Mouse (Mus musculus): ENCODE data around the gene Tnfsf13b. TPM values are rescaled to one million over a fixed set of nuclear protein-coding genes. Genes with fewer than 3 reads are reported as not detected.

Tnfsf13b gene
- polyA plus RNA-seq, 1 experiment from 2014 or later, result 0.53 TPM

GRCm38 (mm10) chr8:10049162-10049561, 42.9 kb downstream of the Tnfsf13b start:
- no peak overlapping the region for H3K4me3 ChIP-seq (replicated peaks)
- H3K27ac ChIP-seq, result no peak overlapping the region
- H3K9me3 ChIP-seq, result no peaks in the 10 kb centered on the region
- 0 out of 2 replicates have a peak, but pooled peaks cover 11% of the 10 kb centered on the region for H3K27me3 ChIP-seq
- no peaks in the 10 kb centered on the region for H3K36me3 ChIP-seq
- no peak for ATAC-seq (ENCODE audit: insufficient number of reproducible peaks, insufficient read depth, low FRiP score, low TSS enrichment, low read depth)
- no peaks in the 10 kb centered on the region for H3K4me1 ChIP-seq (replicated peaks)
- H3K9ac ChIP-seq (replicated peaks), result no peak overlapping the region
- 83% methylated on average over 8 of the region's 8 CpGs for WGBS
- no peak overlapping the region for H3K4me2 ChIP-seq

DNA sequence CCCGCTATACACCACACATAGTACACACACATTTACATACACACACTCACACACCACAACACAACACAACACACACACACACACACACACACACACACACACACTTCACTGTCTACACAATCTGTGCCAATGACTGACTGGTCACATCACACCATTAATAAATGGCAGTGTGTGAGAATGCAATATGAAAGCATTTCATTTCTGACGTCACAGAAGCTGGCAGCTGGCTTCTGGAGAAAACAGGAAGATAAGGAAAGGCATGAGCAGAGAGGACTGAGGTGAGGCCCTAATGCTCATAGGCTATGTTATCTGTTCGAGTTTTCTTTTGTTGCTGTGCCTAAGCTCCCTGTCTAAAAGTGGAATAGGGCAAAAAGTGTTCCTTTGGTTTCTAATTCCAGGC, 45.3 kb downstream of the Tnfsf13b start:
- Histone ChIP-seq H3K27me3 (0 out of 2 replicates have a peak, but pooled peaks cover 11% of the 10 kb centered on the region), H3K9me3 (no peaks in the 10 kb centered on the region), H3K27ac (no peak overlapping the region), H3K4me1 (replicated peaks) (no peaks in the 10 kb centered on the region), H3K4me2 (no peak overlapping the region), H3K36me3 (no peaks in the 10 kb centered on the region), H3K9ac (replicated peaks) (no peak overlapping the region), H3K4me3 (replicated peaks) (no peak overlapping the region)
- 79% methylated on average over 3 of the region's 3 CpGs for WGBS
- ATAC-seq (ENCODE audit: insufficient number of reproducible peaks, insufficient read depth, low FRiP score, low TSS enrichment, low read depth), result no peak

DNA sequence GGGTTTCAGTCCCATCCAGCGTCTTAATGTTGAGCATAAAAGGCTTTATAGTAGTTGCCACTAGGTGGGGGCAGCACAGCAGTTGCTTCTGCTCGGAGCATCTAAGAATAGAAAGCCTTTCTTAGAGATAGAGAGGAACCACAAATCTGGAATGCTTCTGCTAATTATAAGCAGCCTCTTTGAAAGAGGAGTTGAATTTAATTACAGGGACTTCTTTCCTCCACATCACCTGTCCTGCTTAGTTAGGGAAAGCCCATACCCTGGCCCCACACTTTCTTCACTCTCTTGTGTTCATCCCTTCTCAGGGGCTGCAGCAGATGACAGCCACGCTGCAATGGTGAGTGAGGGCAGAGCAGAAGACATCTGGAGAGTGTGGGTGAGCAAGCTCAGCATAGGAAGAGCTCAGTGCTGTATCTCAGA, 47.3 kb downstream of the Tnfsf13b start:
- Histone ChIP-seq H3K4me1 (replicated peaks) (no peaks in the 10 kb centered on the region), H3K36me3 (no peaks in the 10 kb centered on the region), H3K9me3 (no peaks in the 10 kb centered on the region), H3K27ac (no peak overlapping the region), H3K4me3 (replicated peaks) (no peak overlapping the region), H3K9ac (replicated peaks) (no peak overlapping the region), H3K4me2 (no peak overlapping the region), H3K27me3 (peaks cover 4% of the 10 kb centered on the region; the same call in 1 of the 2 replicates)
- 13% methylated on average over 3 of the region's 3 CpGs for whole genome bisulfite sequencing
- no peak for ATAC-seq (ENCODE audit: insufficient number of reproducible peaks, insufficient read depth, low FRiP score, low TSS enrichment, low read depth)

- Histone ChIP-seq H3K9ac (replicated peaks) (no peak overlapping the region), H3K4me2 (no peak overlapping the region), H3K9me3 (no peaks in the 10 kb centered on the region), H3K36me3 (no peaks in the 10 kb centered on the region), H3K27ac (no peak overlapping the region), H3K27me3 (no peaks in the 10 kb centered on the region; the same call in 1 of the 2 replicates), H3K4me3 (replicated peaks) (no peak overlapping the region), H3K4me1 (replicated peaks) (no peaks in the 10 kb centered on the region)
- no peak for ATAC-seq (ENCODE audit: insufficient number of reproducible peaks, insufficient read depth, low FRiP score, low TSS enrichment, low read depth)
- 35% methylated on average over 1 of the region's 1 CpGs for WGBS
Measured at GRCm38 (mm10) chr8:10061001-10061400, 54.7 kb downstream of the Tnfsf13b start.

GRCm38 (mm10) chr8:10066906-10067305, 60.6 kb downstream of the Tnfsf13b start:
- H3K4me1 ChIP-seq (replicated peaks), result no peaks in the 10 kb centered on the region
- no peaks in the 10 kb centered on the region for H3K9me3 ChIP-seq
- no peaks in the 10 kb centered on the region for H3K27me3 ChIP-seq
- no peak overlapping the region for H3K4me2 ChIP-seq
- H3K9ac ChIP-seq (replicated peaks), result no peak overlapping the region
- H3K36me3 ChIP-seq, result no peaks in the 10 kb centered on the region
- H3K27ac ChIP-seq, result no peak overlapping the region
- WGBS, result 85% methylated on average over 11 of the region's 11 CpGs
- no peak for ATAC-seq (ENCODE audit: insufficient number of reproducible peaks, insufficient read depth, low FRiP score, low TSS enrichment, low read depth)
- H3K4me3 ChIP-seq (replicated peaks), result no peak overlapping the region

- no peak overlapping the region for H3K4me3 ChIP-seq (replicated peaks)
- no peak overlapping the region for H3K4me2 ChIP-seq
- no peaks in the 10 kb centered on the region for H3K4me1 ChIP-seq (replicated peaks)
- no peak overlapping the region for H3K27ac ChIP-seq
- no peaks in the 10 kb centered on the region for H3K9me3 ChIP-seq
- H3K27me3 ChIP-seq, result no peaks in the 10 kb centered on the region
- no peaks in the 10 kb centered on the region for H3K36me3 ChIP-seq
- ATAC-seq (ENCODE audit: insufficient number of reproducible peaks, insufficient read depth, low FRiP score, low TSS enrichment, low read depth), result no peak
- 89% methylated on average over 7 of the region's 7 CpGs for WGBS
- no peak overlapping the region for H3K9ac ChIP-seq (replicated peaks)
Measured at GRCm38 (mm10) chr8:10067775-10068174, 61.5 kb downstream of the Tnfsf13b start.

DNA sequence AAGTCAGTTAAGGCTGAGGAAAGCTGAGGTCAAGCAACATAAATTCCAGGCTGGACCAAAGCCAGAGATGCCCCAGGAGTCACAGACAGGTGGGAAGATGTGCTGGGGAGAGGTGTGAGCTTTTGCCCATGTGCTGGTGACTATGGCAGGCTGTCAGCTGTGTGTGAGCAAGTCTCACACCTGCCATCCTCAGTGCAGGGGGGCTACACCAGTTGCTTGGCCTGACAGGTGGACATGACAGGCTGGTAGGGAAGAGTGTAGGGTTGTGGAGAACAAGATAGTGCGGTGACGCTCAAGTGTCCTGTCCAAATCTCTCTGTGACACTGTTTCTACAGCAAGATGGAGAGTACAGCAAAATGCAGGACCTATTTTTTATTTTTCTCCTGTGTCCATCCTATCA, 66.1 kb downstream of the Tnfsf13b start:
- Histone ChIP-seq H3K9ac (replicated peaks) (no peak overlapping the region), H3K4me1 (replicated peaks) (no peaks in the 10 kb centered on the region), H3K4me3 (replicated peaks) (no peak overlapping the region), H3K4me2 (no peak overlapping the region), H3K27me3 (no peaks in the 10 kb centered on the region), H3K36me3 (no peaks in the 10 kb centered on the region), H3K27ac (no peak overlapping the region), H3K9me3 (no peaks in the 10 kb centered on the region)
- no peak for ATAC-seq (ENCODE audit: insufficient number of reproducible peaks, insufficient read depth, low FRiP score, low TSS enrichment, low read depth)
- WGBS, result 84% methylated on average over 2 of the region's 2 CpGs

Other genes with a start within 250 kb of the Tnfsf13b start
- gene Fam155a, start 235.3 kb upstream of the Tnfsf13b start, polyA plus RNA-seq (2016; fragmentation: Nextera tagmentation; extraction: Ambion mirVana), result 0.99 and 1.2 TPM in 2 replicates
- gene Gm10217, start 142.2 kb upstream of the Tnfsf13b start, polyA plus RNA-seq (2016; fragmentation: Nextera tagmentation; extraction: Ambion mirVana), result not detected in 2 replicates
- gene Lig4, start 28.8 kb upstream of the Tnfsf13b start, polyA plus RNA-seq (2016; fragmentation: Nextera tagmentation; extraction: Ambion mirVana), result 6.2 and 7.9 TPM in 2 replicates
- gene Abhd13, start 28.8 kb upstream of the Tnfsf13b start, polyA plus RNA-seq (2016; fragmentation: Nextera tagmentation; extraction: Ambion mirVana), result 21.4 and 22.0 TPM in 2 replicates
- 0.47 and 0.50 TPM in 2 replicates for gene Myo16, start 147.4 kb downstream of the Tnfsf13b start, polyA plus RNA-seq (2016; fragmentation: Nextera tagmentation; extraction: Ambion mirVana)

Data from limb, embryonic 12.5 days (tissue).